Mouse (Mus musculus) megakaryocyte-erythroid progenitor cell, adult 5-6 weeks (primary cell): ENCODE measurements at regions not wholly inside any gene's neighbourhood (a gene's known extent, or its start where the extent isn't known, plus 50 kb on each side); places are given as distances from the start of the nearest gene placed in this dataset.

ENCODE experiments used
- ATAC-seq: replicated peaks from 2 replicates; pipeline ENCODE4 v1.8.0; 2016; ENCODE audit warnings: mild to moderate bottlenecking, inconsistent platforms; ENCODE audit not compliant: severe bottlenecking, poor library complexity, low FRiP score, low TSS enrichment

- no peak for ATAC-seq
Observed at GRCm38 (mm10) chr17:9879556-9880206, 210.2 kb upstream of the Pabpc6 start.

GRCm38 (mm10) chr17:9873695-9874094 is 204.2 kb upstream of the Pabpc6 start:
- ATAC-seq = no peak

- no peak for ATAC-seq
Observed at GRCm38 (mm10) chr17:9870237-9870636, 200.7 kb upstream of the Pabpc6 start.

GRCm38 (mm10) chr17:9868747-9869281 is 199.3 kb upstream of the Pabpc6 start:
- ATAC-seq = no peak

- no peak for ATAC-seq
Observed at GRCm38 (mm10) chr17:9864254-9864653, 194.7 kb upstream of the Pabpc6 start.

GRCm38 (mm10) chr17:9861923-9862854 is 192.7 kb upstream of the Pabpc6 start:
- ATAC-seq = no peak

- ATAC-seq = no peak
Observed at GRCm38 (mm10) chr17:9861346-9861745, 191.8 kb upstream of the Pabpc6 start.

GRCm38 (mm10) chr17:9848559-9849357 is 179.2 kb upstream of the Pabpc6 start:
- ATAC-seq = no peak

GRCm38 (mm10) chr17:9845451-9846075 is 176.0 kb upstream of the Pabpc6 start:
- ATAC-seq = no peak

- no peak for ATAC-seq
Observed at GRCm38 (mm10) chr17:9841103-9841502, 171.6 kb upstream of the Pabpc6 start.

- ATAC-seq = no peak
Observed at GRCm38 (mm10) chr17:9839256-9839655, 169.7 kb upstream of the Pabpc6 start.

- no peak for ATAC-seq
Observed at GRCm38 (mm10) chr17:9836995-9837842, 167.7 kb upstream of the Pabpc6 start.

GRCm38 (mm10) chr17:9829895-9830294 is 160.4 kb upstream of the Pabpc6 start:
- ATAC-seq = no peak

GRCm38 (mm10) chr17:9821358-9821757 is 151.8 kb upstream of the Pabpc6 start:
- ATAC-seq = no peak

GRCm38 (mm10) chr17:9817056-9817455 is 147.5 kb upstream of the Pabpc6 start:
- ATAC-seq = no peak

- no peak for ATAC-seq
Observed at GRCm38 (mm10) chr17:9797069-9797468, 127.6 kb upstream of the Pabpc6 start.

- ATAC-seq = no peak
Observed at GRCm38 (mm10) chr17:9796225-9796988, 126.9 kb upstream of the Pabpc6 start.

GRCm38 (mm10) chr17:9778866-9779265 is 109.3 kb upstream of the Pabpc6 start:
- ATAC-seq = no peak
